Mouse (Mus musculus) liver, embryonic 16.5 days (tissue): ENCODE measurements around the gene Fer1l4. TPM values are rescaled to one million over a fixed set of nuclear protein-coding genes. Genes with fewer than 3 reads are reported as not detected.
A peak's percentile ranks its signal among the peaks of the same experiment; 100 is the strongest.

Experiments used
- ATAC-seq: fragments of 200-750 bp; cut with Nextera tagmentation; 2 replicates; pipeline ENCODE4 v1.8.0; 2017; ENCODE audit warnings: low read depth, mild to moderate bottlenecking, moderate number of reproducible peaks, moderate library complexity
- H3K27ac ChIP-seq: fragments of 300-500 bp; sonication (generic); 2 replicates; pipeline ENCODE4 v1.5.1; 2014; ENCODE audit warnings: mild to moderate bottlenecking, low read length
- H3K27me3 ChIP-seq: fragments of 300-500 bp; sonication (generic); 2 replicates; pipeline ENCODE4 v1.6.1; 2014; ENCODE audit warnings: low read depth, low read length, mixed read lengths; ENCODE audit not compliant: control insufficient read depth, insufficient read depth
- H3K36me3 ChIP-seq: fragments of 300-500 bp; sonication (generic); 2 replicates; pipeline ENCODE4 v1.6.1; 2014; ENCODE audit warnings: mild to moderate bottlenecking; ENCODE audit not compliant: control insufficient read depth, insufficient read depth
- H3K4me1 ChIP-seq: fragments of 300-500 bp; sonication (generic); 2 replicates; pipeline ENCODE4 v1.6.1; 2014; ENCODE audit warnings: low read depth, low read length, mixed read lengths; ENCODE audit not compliant: control insufficient read depth
- H3K4me2 ChIP-seq: fragments of 300-500 bp; sonication (generic); 2 replicates; pipeline ENCODE4 v1.6.1; 2014; ENCODE audit warnings: low read depth, low read length, mixed read lengths
- H3K4me3 ChIP-seq: fragments of 300-500 bp; sonication (generic); 2 replicates; pipeline ENCODE4 v1.5.1; 2014; ENCODE audit warnings: low read depth, mild to moderate bottlenecking, low read length
- H3K9ac ChIP-seq: fragments of 300-500 bp; sonication (generic); 2 replicates; pipeline ENCODE4 v1.6.1; 2014; ENCODE audit warnings: low read depth, low read length
- H3K9me3 ChIP-seq: fragments of 300-500 bp; sonication (generic); replicated peaks from 2 replicates; pipeline ENCODE4 v1.6.1; 2016; ENCODE audit warnings: low read length; ENCODE audit not compliant: control insufficient read depth
- WGBS: fragments of 180-500 bp; shearing (Covaris S2); extraction: QIAGEN DNeasy Blood & Tissue Kit; methylation state at CpG from one replicate; pipeline ENCODE4 v1.1.7; 2014; ENCODE audit not compliant: insufficient replicate concordance; 5-methylcytosine and 5-hydroxymethylcytosine counted together
- polyA plus RNA-seq: library from polyadenylated mRNA; unstranded; fragments of >200 nt; fragmentation: Nextera tagmentation; extraction: Ambion mirVana; gene quantifications from 2 replicates; pipeline ENCODE4 v1.2.1, GENCODE M21; 2015

The Fer1l4 gene
- polyA plus RNA-seq, 1 experiment from 2014 or later, result not detected

DNA sequence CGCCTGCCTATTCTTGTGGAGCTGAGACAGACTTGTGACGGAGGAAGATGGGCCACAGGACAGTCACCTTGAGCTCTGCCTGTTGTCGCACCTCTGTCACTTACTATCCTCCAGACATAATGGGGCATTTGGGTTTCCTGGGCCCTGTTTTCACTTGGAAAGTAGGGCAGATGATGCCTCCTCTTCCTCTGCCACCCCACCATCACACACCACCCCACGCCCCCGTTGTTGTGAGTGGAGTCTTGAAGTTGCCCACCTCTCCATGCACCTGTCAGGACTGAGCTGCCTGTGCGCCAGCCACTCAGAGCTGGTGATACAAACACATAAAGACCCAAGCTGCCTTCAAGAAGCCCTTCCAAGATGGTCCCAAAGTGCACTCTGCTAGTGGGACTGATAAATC is 65.6 kb downstream of the Fer1l4 start:
- Histone ChIP-seq H3K4me1 (peaks cover 40% of the 10 kb centered on the region), H3K4me2 (no peak overlapping the region; the same call in 1 of the 2 replicates), H3K27ac (peak overlapping the region; percentile 16; the same call in 1 of the 2 replicates), H3K9ac (no peak overlapping the region; the same call in 1 of the 2 replicates), H3K36me3 (peaks cover 31% of the 10 kb centered on the region), H3K27me3 (no peaks in the 10 kb centered on the region), H3K9me3 (no peaks in the 10 kb centered on the region), H3K4me3 (no peak overlapping the region)
- 83% methylated on average over 6 of the region's 6 CpGs for WGBS
- no peak for ATAC-seq

DNA sequence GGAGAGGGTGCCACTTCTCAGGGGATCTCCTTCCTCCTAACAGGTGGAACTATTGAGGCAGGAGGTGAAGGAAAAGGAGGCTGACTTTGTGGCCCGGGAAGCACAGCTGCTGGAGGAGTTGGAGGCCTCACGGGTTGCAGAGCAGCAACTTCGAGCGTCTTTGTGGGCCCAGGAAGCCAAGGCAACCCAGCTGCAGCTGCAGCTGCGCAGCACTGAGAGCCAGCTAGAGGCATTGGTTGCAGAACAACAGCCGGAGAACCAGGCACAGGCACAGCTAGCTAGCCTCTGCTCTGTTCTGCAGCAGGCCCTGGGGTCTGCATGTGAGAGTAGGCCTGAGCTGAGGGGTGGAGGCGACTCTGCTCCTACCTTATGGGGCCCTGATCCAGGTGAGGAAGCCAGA is 67.0 kb downstream of the Fer1l4 start:
- Histone ChIP-seq H3K36me3 (peaks cover 30% of the 10 kb centered on the region), H3K4me2 (no peak overlapping the region), H3K27me3 (no peaks in the 10 kb centered on the region), H3K9ac (no peak overlapping the region), H3K4me1 (peaks cover 27% of the 10 kb centered on the region), H3K4me3 (no peak overlapping the region), H3K27ac (no peak overlapping the region), H3K9me3 (no peaks in the 10 kb centered on the region)
- WGBS, result 81% methylated on average over 7 of the region's 7 CpGs
- no peak for ATAC-seq

DNA sequence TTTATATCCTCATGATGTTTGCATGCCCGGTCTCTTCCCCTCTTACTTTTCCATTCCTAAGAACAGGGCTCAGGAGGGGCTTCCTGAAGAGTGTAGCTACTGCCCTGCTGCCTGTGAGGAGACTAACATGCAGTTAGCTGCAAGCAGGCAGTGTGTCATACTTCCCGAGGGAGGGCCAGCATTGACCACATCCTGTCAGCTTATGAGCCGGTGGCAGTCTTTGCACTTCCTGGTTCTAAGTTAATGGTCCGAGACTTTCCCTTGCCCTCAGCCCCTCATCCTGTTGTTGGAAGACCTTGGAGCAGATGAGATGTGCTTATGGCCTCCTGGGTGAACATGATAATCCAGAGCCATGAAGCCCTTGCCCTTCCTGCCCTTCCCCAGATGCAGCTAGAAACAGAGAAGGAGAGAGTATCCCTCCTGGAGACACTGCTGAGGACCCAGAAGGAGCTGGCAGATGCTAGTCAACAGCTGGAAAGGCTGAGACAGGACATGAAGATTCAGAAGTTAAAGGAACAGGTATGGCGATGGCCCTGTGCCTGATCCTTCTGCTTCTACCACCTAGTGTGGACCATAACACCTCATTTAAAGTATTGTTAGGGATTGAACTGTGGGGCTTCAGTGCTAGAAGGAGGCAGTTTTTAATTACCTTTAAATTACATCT is 73.3 kb downstream of the Fer1l4 start:
- peak; percentile 39; the same call in 1 of the 2 replicates for ATAC-seq
- peak overlapping the region; percentile 11; the same call in 1 of the 2 replicates for H3K4me2 ChIP-seq
- peaks cover 18% of the 10 kb centered on the region for H3K36me3 ChIP-seq
- no peaks in the 10 kb centered on the region for H3K27me3 ChIP-seq
- no peaks in the 10 kb centered on the region for H3K9me3 ChIP-seq
- H3K4me1 ChIP-seq, result no peaks in the 10 kb centered on the region
- peak overlapping the region; percentile 18; the same call in 1 of the 2 replicates for H3K4me3 ChIP-seq
- no peak overlapping the region for H3K9ac ChIP-seq
- peak overlapping the region; percentile 47 for H3K27ac ChIP-seq
- WGBS, result 33% methylated on average over 5 of the region's 5 CpGs

DNA sequence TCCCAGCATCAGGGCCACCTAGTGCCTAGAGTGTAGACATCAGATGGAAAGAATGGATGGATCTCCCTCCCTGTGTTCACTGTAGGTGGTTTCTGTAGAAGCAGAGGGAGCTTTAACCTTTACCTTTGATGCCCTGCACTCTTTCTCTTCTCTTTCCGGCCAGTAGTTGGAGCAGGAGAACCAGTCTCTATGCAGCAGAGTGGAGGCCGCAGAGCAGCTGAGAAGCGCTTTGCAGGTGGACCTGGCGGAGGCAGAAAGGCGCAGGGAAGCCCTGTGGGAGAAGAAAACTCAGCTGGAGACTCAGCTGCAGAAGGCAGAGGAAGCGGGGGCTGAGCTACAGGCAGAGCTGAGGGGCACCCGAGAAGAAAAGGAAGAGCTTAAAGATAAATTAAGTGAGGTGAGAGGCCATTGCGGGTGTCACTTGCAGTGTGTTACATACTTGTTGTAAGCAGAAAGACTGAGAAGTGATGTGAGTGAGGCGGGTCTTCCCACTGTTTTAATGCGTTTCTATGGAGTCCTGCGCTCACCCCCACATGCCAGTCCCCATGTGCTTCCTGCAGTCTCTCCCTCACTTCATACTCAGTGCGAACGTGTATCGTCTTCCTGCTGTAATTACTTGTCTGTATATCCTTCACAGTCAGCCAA is 78.5 kb downstream of the Fer1l4 start:
- WGBS, result 80% methylated on average over 14 of the region's 14 CpGs
- Histone ChIP-seq H3K9me3 (no peaks in the 10 kb centered on the region), H3K4me2 (no peak overlapping the region), H3K4me1 (peaks cover 5% of the 10 kb centered on the region; the same call in 1 of the 2 replicates), H3K4me3 (no peak overlapping the region), H3K27ac (no peak overlapping the region), H3K36me3 (peaks cover 5% of the 10 kb centered on the region), H3K9ac (no peak overlapping the region), H3K27me3 (no peaks in the 10 kb centered on the region)
- no peak for ATAC-seq

DNA sequence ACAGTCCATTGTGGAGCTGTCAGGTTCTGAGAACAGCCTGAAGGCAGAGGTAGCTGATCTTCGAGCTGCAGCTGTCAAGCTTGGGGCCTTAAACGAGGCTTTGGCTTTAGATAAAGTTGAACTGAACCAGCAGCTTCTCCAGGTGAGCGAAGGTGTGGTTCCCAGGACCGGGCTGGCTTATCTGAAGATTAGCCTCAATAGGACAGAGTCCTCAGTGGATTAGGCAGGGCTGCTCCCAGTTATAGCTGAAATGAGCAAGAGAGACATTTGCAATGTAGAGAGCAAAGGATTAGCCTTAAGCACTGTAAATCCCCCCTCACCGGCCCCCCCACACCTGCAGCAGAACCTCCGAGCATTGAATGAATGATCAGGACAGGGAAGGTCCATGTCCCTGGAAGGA is 79.4 kb downstream of the Fer1l4 start:
- Histone ChIP-seq H3K27ac (no peak overlapping the region), H3K4me2 (no peak overlapping the region), H3K4me3 (no peak overlapping the region), H3K27me3 (no peaks in the 10 kb centered on the region), H3K9ac (no peak overlapping the region), H3K4me1 (peaks cover 5% of the 10 kb centered on the region; the same call in 1 of the 2 replicates), H3K9me3 (no peaks in the 10 kb centered on the region), H3K36me3 (peaks cover 5% of the 10 kb centered on the region)
- ATAC-seq, result no peak
- WGBS, result 50% methylated on average over 6 of the region's 6 CpGs

Other genes starting within 250 kb of the Fer1l4 start
- gene BC029722, start 233.5 kb downstream of the Fer1l4 start, polyA plus RNA-seq, result 4.8 and 5.6 TPM in 2 replicates
- 108 TPM in 2 replicates for gene Eif6, start 226.0 kb downstream of the Fer1l4 start, polyA plus RNA-seq
- 0.08 and 0.14 TPM in 2 replicates for gene Fam83c, start 218.1 kb downstream of the Fer1l4 start, polyA plus RNA-seq
- 26.5 and 34.1 TPM in 2 replicates for gene Uqcc1, start 122.6 kb downstream of the Fer1l4 start, polyA plus RNA-seq
- gene Gm15557, start 112.2 kb downstream of the Fer1l4 start, polyA plus RNA-seq, result not detected in 2 replicates
- not detected in 2 replicates for gene Gdf5, start 107.6 kb downstream of the Fer1l4 start, polyA plus RNA-seq
- gene Cep250, start 96.5 kb downstream of the Fer1l4 start, polyA plus RNA-seq, result 6.6 and 7.0 TPM in 2 replicates
- 0.54 and 0.98 TPM in 2 replicates for gene 6430550D23Rik, start 45.0 kb downstream of the Fer1l4 start, polyA plus RNA-seq
- 93.2 and 93.9 TPM in 2 replicates for gene Ergic3, start 44.9 kb downstream of the Fer1l4 start, polyA plus RNA-seq
- gene Spag4, start 12.2 kb upstream of the Fer1l4 start, polyA plus RNA-seq, result 0.54 and 0.72 TPM in 2 replicates
- gene Cpne1, start 59.0 kb upstream of the Fer1l4 start, polyA plus RNA-seq, result 19.4 and 22.6 TPM in 2 replicates
- 7.8 and 8.9 TPM in 2 replicates for gene Rbm12, start 59.0 kb upstream of the Fer1l4 start, polyA plus RNA-seq
- gene Gm28036, start 74.1 kb upstream of the Fer1l4 start, polyA plus RNA-seq, result 5.4 and 6.2 TPM in 2 replicates
- gene Romo1, start 91.1 kb upstream of the Fer1l4 start, polyA plus RNA-seq, result 180 and 191 TPM in 2 replicates
- 44.5 and 44.7 TPM in 2 replicates for gene Nfs1, start 91.2 kb upstream of the Fer1l4 start, polyA plus RNA-seq
- 229 and 233 TPM in 2 replicates for gene Rbm39, start 127.3 kb upstream of the Fer1l4 start, polyA plus RNA-seq
- 10.9 and 13.8 TPM in 2 replicates for gene Phf20, start 143.5 kb upstream of the Fer1l4 start, polyA plus RNA-seq